Mouse (Mus musculus) liver, postnatal 0 days (tissue): Measurements from ENCODE around the gene Tspan15. TPM values are rescaled to one million over a fixed set of nuclear protein-coding genes. Genes with fewer than 3 reads are reported as not detected.

Source experiments
- ATAC-seq: fragments of 200-750 bp; cut with Nextera tagmentation; 2 replicates; pipeline ENCODE4 v1.8.0; 2017; ENCODE audit warnings: mild to moderate bottlenecking, moderate library complexity
- DNase-seq: peaks from one replicate; pipeline ENCODE4 v3.0.0-alpha.2; 2016
- H3K27ac ChIP-seq: fragments of 300-500 bp; sonication (generic); 2 replicates; pipeline ENCODE4 v1.5.1; 2014; ENCODE audit warnings: antibody characterized with exemption, moderate library complexity, mild to moderate bottlenecking, low read depth
- H3K27me3 ChIP-seq: fragments of 300-500 bp; sonication (generic); 2 replicates; pipeline ENCODE4 v1.6.1; 2014; ENCODE audit warnings: low read length, control low read depth, mixed read lengths; ENCODE audit not compliant: insufficient read depth
- H3K36me3 ChIP-seq: fragments of 300-500 bp; sonication (generic); replicated peaks from 2 replicates; pipeline ENCODE4 v1.6.1; 2014; ENCODE audit warnings: mild to moderate bottlenecking, control low read depth, low read length, moderate library complexity, mixed read lengths; ENCODE audit not compliant: insufficient read depth
- H3K4me1 ChIP-seq: fragments of 300-500 bp; sonication (generic); 2 replicates; pipeline ENCODE4 v1.6.1; 2014; ENCODE audit warnings: antibody characterized with exemption, mild to moderate bottlenecking, control low read depth; ENCODE audit not compliant: insufficient read depth
- H3K4me2 ChIP-seq: fragments of 300-500 bp; sonication (generic); 2 replicates; pipeline ENCODE4 v1.6.1; 2014; ENCODE audit warnings: low read depth, mild to moderate bottlenecking, low read length, moderate library complexity, mixed read lengths
- H3K4me3 ChIP-seq: fragments of 300-500 bp; sonication (generic); 2 replicates; pipeline ENCODE4 v1.5.1; 2014; ENCODE audit warnings: low read depth, low read length
- H3K9ac ChIP-seq: fragments of 300-500 bp; sonication (generic); replicated peaks from 2 replicates; pipeline ENCODE4 v1.6.1; 2014; ENCODE audit warnings: mild to moderate bottlenecking, moderate library complexity
- H3K9me3 ChIP-seq: fragments of 300-500 bp; sonication (generic); 2 replicates; pipeline ENCODE4 v1.6.1; 2016; ENCODE audit warnings: mild to moderate bottlenecking, control low read depth, low read length, mixed read lengths
- CTCF ChIP-seq: sonication (generic); IDR thresholded peaks from 2 replicates; pipeline ENCODE4 v1.5.1; 2016; ENCODE audit warnings: antibody characterized with exemption, low read depth
- EP300 ChIP-seq: IDR thresholded peaks from 2 replicates; pipeline ENCODE4 v1.6.1; 2016; ENCODE audit warnings: antibody characterized with exemption, low read depth, mild to moderate bottlenecking
- WGBS: fragments of 180-500 bp; shearing (Covaris S2); extraction: QIAGEN DNeasy Blood & Tissue Kit; methylation state at CpG from one replicate; pipeline ENCODE4 v1.1.7; 2014; ENCODE audit not compliant: insufficient replicate concordance; 5-methylcytosine and 5-hydroxymethylcytosine counted together
- polyA plus RNA-seq: library from polyadenylated mRNA; unstranded; fragments of >200 nt; fragmentation: Nextera tagmentation; extraction: Ambion mirVana; gene quantifications from 2 replicates; pipeline ENCODE4 v1.2.1, GENCODE M21; 2015

The Tspan15 gene
- polyA plus RNA-seq, 1 experiment from 2014 or later = 13.0 TPM

DNA sequence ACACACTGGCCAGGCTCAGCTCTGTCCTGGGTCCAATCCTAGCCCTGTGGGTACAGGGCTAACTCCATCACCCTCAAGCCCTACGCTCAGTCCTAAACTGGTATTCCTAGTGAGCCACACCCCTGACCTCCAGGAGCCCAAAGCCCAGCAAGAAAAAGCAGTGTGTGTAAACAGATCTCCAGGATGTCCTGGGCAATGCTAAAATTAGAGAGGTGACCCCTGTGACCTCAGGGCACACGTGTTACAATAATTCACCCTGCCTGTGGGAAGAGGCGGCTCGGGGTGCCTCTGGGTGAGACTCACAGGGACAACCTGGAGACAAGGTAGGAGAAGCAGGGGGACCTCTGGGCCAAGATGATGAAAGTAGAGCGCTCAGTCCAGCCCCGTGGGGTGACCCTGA lies 6.8 kb downstream of the Tspan15 start:
- TF ChIP-seq CTCF = no peak
- no peak for TF ChIP-seq EP300
- no peak overlapping the region for H3K27ac ChIP-seq
- DNase-seq = no peak
- 67% methylated on average over 6 of the region's 6 CpGs for WGBS
- ATAC-seq = no peak
- H3K9ac ChIP-seq = no peak overlapping the region
- H3K4me3 ChIP-seq = no peak overlapping the region
- no peaks in the 10 kb centered on the region for H3K36me3 ChIP-seq
- no peak overlapping the region for H3K4me2 ChIP-seq
- H3K27me3 ChIP-seq = peaks cover 1% of the 10 kb centered on the region; the same call in 1 of the 2 replicates
- H3K4me1 ChIP-seq = peaks cover 18% of the 10 kb centered on the region
- no peaks in the 10 kb centered on the region for H3K9me3 ChIP-seq

DNA sequence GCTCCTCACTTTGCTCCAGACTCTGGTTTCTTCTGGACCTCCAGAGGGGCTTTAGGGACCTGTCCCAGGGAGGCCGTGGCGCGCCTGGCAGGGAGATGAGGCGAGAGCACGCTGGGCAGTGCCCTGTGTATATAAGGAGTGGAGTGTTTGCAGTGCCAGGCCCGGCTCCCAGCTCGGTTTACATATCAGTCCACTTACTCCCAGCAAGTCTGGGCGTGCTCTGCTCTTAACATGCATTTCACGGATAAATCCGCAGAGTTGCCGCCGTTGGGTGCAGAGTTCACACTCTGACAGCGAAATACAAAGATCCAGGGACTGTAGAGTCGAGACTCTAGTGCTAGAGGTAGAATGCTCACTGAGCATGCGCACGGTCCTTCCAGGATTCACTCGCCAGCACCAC lies 8.3 kb downstream of the Tspan15 start:
- H3K27ac ChIP-seq = no peak overlapping the region
- H3K36me3 ChIP-seq = no peaks in the 10 kb centered on the region
- H3K9ac ChIP-seq = no peak overlapping the region
- H3K4me3 ChIP-seq = no peak overlapping the region
- peaks cover 29% of the 10 kb centered on the region for H3K4me1 ChIP-seq
- TF ChIP-seq EP300 (no peak), CTCF (no peak)
- ATAC-seq (no peak), DNase-seq (no peak)
- no peaks in the 10 kb centered on the region for H3K9me3 ChIP-seq
- H3K4me2 ChIP-seq = no peak overlapping the region
- 80% methylated on average over 17 of the region's 17 CpGs for WGBS
- H3K27me3 ChIP-seq = no peaks in the 10 kb centered on the region

DNA sequence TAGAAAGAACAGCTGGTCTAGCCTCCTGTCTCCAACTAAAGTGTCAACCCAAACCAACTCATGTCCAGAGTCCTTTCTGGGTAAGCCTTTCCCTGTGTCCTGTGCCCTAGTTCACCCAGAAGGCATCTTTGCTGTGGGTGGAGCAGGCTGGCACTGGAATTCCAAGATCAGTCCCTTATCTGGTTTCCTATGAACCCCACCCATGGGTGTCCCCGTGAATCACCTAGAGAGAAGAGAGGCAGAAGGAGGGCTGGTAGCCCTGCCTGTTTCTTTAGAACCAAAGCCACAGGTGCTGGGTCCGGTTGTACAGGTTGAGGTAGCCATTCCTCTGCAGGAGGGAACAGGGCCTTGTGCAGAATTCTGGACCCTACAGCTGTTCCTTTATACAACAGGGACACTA lies 9.4 kb downstream of the Tspan15 start:
- Histone ChIP-seq H3K9ac (no peak overlapping the region), H3K4me1 (peaks cover 35% of the 10 kb centered on the region), H3K4me2 (no peak overlapping the region), H3K9me3 (no peaks in the 10 kb centered on the region), H3K36me3 (no peaks in the 10 kb centered on the region), H3K27ac (no peak overlapping the region), H3K4me3 (no peak overlapping the region), H3K27me3 (no peaks in the 10 kb centered on the region)
- TF ChIP-seq EP300 = no peak
- no peak for DNase-seq
- 63% methylated on average over 2 of the region's 2 CpGs for WGBS
- ATAC-seq = no peak

DNA sequence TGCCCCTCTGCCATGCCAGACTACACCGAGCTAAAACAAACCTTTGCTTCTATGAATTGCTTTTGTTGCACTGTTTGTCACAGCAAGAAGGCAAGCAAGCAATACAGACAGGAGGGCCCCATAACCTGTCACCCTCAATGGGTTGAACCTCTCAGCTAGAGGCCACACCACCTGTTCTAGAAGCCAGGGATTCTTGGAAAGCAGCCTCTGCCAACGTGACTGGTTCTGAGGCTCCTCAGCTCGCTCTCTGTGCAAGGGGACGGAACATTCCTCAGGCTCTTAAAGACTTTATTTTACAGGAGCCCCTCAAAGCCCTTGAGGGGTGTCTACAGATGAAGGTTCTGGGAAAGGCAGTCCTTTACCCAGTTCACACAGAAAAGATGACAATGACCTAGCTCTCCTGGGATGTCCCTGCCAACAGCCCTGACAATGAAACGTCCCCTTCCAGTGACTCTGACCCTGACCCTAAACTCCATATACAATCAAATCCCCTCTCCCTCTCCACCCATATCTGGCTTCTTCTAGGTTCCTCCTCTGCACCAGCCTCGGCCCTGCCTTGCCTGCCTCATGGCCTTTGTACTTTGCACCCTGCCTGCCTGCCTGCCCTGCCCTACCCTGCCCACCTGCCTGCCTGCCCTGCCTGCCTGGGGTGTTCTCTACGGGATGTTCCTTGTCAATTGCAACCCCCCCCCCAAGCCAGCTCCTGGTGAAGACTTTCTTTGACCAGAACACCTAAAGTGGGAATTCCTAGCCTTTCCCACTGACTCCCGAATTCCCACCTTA lies 10.1 kb downstream of the Tspan15 start:
- Histone ChIP-seq H3K27me3 (no peaks in the 10 kb centered on the region), H3K4me1 (peaks cover 41% of the 10 kb centered on the region), H3K9me3 (no peaks in the 10 kb centered on the region), H3K36me3 (no peaks in the 10 kb centered on the region), H3K27ac (no peak overlapping the region), H3K4me2 (no peak overlapping the region), H3K4me3 (no peak overlapping the region), H3K9ac (no peak overlapping the region)
- no peak for DNase-seq
- no peak for TF ChIP-seq CTCF
- no peak for TF ChIP-seq EP300
- 64% methylated on average over 8 of the region's 8 CpGs for WGBS
- no peak for ATAC-seq

DNA sequence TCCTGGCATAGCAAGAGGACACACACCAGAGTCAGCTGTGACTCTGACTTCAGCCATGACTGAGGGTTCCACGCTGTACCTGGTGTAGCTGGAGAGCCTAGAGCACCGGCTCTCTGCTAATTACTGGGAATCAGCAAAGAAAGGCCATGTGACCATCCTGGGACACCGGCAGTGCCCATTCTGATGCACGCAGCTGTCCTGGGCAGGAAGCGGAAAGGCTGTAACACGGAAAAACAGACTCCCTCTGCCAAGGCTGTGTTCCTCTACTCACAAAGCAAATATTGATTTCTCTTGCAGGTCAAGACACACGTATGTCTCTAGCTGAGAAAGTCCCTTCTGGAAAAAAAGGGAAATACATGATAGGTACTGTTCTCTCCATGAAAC lies 12.3 kb downstream of the Tspan15 start:
- no peaks in the 10 kb centered on the region for H3K9me3 ChIP-seq
- peak overlapping the region; percentile 44; the same call in 1 of the 2 replicates for H3K27ac ChIP-seq
- H3K27me3 ChIP-seq = no peaks in the 10 kb centered on the region
- no peak overlapping the region for H3K4me2 ChIP-seq
- H3K9ac ChIP-seq = no peak overlapping the region
- H3K4me1 ChIP-seq = peaks cover 44% of the 10 kb centered on the region
- H3K4me3 ChIP-seq = no peak overlapping the region
- no peak for DNase-seq
- WGBS = 77% methylated on average over 7 of the region's 7 CpGs
- TF ChIP-seq CTCF (no peak), EP300 (no peak)
- no peaks in the 10 kb centered on the region for H3K36me3 ChIP-seq
- ATAC-seq = no peak

DNA sequence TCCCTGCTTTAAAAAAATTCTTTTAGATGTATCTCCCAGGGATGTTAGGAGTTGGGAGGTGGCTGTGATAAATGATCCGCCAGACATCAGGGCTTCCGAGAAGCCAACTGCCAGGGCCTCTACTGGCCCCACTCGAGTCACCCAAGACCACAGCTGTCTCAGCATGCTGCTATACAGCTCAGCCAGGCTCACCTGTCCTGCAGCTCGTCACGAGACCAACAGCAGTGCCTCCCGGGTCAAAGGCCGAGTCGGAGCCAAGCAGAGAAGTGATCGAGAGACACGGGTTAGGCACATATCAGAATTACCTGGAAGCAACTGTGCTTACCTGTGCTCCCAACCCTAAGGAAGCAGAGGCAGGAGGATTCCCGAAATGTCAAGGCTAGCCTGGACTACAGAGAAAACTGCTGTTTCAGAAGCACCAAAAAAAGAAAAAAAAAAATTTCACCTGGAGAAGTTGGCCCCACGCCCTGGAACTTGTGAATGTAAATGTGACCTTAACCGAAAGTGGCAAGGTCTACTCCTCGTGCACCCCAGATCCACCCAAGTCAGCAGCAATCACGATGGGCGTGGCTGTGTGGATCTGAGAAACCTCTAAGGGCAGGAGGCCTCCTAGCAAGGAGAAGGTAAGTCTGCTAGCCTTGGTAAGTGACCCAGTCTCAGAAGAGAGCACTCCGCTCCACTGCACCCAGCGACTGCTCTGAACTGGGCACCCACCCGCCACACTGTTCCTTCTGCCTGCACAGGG lies 12.8 kb downstream of the Tspan15 start:
- no peak overlapping the region for H3K4me2 ChIP-seq

More for the DNA sequence above, 12.8 kb downstream of the Tspan15 start:
- ATAC-seq = no peak
- peaks cover 48% of the 10 kb centered on the region for H3K4me1 ChIP-seq
- no peaks in the 10 kb centered on the region for H3K9me3 ChIP-seq
- no peak for DNase-seq
- peak overlapping the region; percentile 75 for H3K27ac ChIP-seq
- H3K36me3 ChIP-seq = no peaks in the 10 kb centered on the region
- TF ChIP-seq CTCF (no peak), EP300 (no peak)
- H3K9ac ChIP-seq = no peak overlapping the region
- H3K27me3 ChIP-seq = no peaks in the 10 kb centered on the region
- WGBS = 65% methylated on average over 19 of the region's 19 CpGs
- no peak overlapping the region for H3K4me3 ChIP-seq
